Mouse (Mus musculus) mouse trophoblast stem cell (cell line): ENCODE results near the gene Hoxc12.

Experiments used
- in situ Hi-C, 2 experiments: fragments of 300-500 bp; cut with MseI, MboI; formaldehyde crosslinking; loops; 2 replicates in 1 of 2; 3 replicates in 1 of 2; pipeline ENCODE4 v1.15.1; 2025

Gene Hoxc12

GRCm38 (mm10) chr15:102936279-102936972 lies at the start of gene Hoxc12:
TSS of gene Hoxc12 (plus strand) at chr15:102936757.
- in situ Hi-C loops: loop anchor here in 1 of 2 experiments (25.0 kb wide), 1 partner anchor 174 kb away; no protein-coding TSS in a partner anchor

- in situ Hi-C loops: no loop called here
Observed at GRCm38 (mm10) chr15:102895115-102895514, 41.4 kb upstream of the Hoxc12 start.

DNA sequence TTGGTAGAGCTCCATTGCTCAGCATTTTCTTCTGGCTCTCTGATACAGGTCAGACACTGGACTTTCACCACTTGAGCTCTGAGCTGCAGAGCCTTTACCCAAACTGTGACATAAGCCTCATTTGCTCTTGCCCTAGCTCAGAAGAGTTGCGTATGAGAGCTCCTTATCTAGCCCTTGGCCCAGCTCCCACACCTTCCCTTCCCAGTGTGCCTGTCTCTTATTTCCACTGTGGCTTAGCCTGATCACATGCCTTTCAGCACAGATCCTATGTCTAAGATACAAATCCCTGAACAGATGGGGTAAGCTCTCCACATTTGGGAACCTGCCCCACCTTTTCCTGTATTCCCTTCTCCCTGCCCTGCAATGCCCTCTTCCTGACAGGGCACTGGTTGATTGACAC lies 31.6 kb upstream of the Hoxc12 start:
- in situ Hi-C loops: no loop called here

- in situ Hi-C loops: no loop called here
Observed at GRCm38 (mm10) chr15:102909536-102909935, 27.0 kb upstream of the Hoxc12 start.

- in situ Hi-C loops: no loop called here
Observed at GRCm38 (mm10) chr15:102910038-102910437, 26.5 kb upstream of the Hoxc12 start.

DNA sequence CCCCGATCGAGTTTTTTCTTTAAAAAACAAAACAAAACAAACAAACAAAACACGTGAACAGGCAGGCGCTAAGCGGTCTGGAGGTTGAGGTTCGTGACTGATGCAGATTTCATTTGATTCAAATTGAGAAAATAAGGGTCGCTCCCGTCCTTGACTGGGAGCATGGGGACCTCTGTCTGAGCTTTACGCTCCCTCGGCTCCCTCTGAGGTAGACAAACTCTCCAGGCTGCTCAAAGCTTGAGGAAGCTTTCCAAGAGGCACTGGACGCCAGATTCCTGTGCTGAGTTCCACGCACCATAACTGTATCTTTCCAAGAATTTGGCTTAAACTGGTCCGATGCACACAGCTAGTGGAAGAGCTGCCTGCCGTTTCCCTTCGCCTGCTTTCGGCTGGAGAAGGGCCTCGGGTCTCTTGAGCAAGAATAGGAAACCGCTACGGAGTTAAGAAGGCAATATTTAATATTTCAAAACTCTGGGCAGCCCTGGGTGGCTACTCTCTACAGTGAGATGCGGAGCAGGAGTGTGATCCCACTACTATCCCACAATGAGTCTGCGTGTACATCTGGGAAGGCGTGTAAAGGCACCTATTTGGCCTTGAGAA lies 26.0 kb upstream of the Hoxc12 start:
- in situ Hi-C loops: no loop called here

GRCm38 (mm10) chr15:102913038-102913585 lies 23.4 kb upstream of the Hoxc12 start:
- in situ Hi-C loops: no loop called here

GRCm38 (mm10) chr15:102917972-102918572 lies 18.5 kb upstream of the Hoxc12 start:
- in situ Hi-C loops: no loop called here

GRCm38 (mm10) chr15:102918611-102919265 lies 17.8 kb upstream of the Hoxc12 start:
- in situ Hi-C loops: no loop called here

DNA sequence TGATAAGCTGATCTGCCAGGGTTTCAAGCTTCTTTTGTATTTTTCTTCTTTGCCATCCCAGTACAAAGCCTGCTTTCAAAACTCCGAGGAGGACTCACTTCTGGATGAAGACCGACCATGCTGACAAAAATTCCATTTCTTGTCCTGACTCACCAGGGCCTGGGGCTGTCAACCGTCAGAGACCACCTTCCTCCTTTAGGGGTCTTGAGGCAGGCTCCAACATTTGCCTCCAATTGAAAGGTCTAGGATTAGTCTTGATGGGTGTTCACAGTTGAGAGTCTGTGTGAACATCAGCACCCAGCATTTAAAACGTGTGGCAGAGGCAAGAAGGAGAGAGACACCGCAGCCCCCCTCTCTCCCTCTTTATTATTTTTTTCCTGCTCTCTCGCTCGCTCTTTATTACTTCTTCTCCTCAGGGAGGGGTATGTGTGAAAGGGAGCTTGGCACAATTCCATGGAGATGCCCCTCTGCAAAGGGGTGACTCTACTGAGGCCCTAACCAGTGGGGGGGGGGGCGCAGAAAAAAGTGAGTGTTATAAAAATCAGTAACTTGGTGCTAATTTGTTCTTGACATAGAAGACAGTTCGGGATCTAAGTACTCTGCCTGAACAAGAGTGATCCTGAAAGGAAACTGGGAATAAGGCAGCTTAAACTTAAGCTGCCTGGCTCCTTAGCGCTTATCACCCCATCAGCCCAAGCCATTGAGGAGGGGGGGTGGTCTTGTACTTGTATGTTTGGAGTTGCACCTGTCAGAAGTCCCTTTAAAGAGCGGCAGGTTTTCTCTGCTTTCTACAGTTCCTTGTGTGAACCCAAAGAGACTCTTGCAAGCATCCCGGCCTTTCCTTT lies 17.0 kb upstream of the Hoxc12 start:
- in situ Hi-C loops: no loop called here

GRCm38 (mm10) chr15:102920619-102921018 lies 15.9 kb upstream of the Hoxc12 start:
- in situ Hi-C loops: no loop called here

DNA sequence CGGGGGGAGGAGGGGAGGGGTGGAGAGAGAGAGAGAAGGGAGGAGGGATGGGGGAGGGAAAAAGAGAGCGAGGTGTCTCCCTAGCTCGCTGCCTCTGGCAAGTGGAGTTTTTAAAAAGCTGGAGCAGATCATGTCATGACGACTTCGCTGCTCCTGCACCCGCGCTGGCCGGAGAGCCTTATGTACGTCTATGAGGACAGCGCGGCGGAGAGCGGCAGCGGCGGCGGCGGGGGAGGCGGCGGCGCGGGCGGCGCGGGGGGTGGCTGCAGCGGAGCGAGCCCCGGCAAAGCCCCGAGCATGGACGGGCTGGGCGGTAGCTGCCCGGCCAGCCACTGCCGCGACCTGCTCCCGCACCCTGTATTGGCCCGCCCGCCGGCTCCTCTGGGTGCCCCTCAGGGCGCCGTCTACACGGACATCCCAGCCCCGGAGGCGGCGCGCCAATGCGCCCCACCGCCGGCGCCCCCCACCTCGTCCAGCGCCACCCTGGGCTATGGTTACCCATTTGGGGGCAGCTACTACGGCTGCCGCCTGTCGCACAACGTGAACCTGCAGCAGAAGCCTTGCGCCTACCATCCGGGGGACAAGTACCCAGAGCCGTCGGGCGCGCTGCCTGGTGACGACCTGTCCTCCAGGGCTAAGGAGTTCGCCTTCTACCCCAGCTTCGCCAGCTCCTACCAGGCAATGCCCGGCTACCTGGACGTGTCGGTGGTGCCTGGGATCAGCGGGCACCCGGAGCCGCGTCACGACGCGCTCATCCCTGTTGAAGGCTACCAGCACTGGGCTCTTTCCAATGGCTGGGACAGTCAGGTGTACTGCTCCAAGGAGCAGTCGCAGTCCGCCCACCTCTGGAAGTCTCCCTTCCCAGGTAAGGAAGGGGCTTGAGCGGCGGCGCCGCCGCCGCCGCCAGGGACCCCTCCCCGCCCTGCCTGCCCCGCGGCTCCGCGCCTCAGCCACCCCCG lies 15.2 kb upstream of the Hoxc12 start, which contains the start of gene Hoxc13:
Hoxc13 (plus strand) TSS at position 51 of the 959 bp plus-strand sequence.
- in situ Hi-C loops: no loop called here

DNA sequence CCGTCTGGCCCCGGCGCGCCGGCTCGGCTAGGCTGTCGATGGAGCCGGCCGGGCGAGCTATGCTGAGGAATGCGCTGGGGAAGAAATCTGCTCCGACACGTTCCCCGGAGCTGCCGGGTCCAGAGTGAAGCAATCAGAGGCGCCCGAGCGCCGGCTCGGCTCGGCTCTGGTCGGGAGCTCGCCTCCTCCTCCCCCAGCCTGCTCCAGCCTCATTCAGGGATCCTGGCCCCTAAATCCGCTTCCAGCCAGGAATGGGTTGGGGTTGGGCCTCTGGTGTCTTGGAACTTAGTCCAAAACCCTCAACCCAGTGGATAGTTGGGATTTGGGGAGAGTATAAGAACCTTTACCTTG lies 14.6 kb upstream of the Hoxc12 start:
- in situ Hi-C loops: no loop called here

DNA sequence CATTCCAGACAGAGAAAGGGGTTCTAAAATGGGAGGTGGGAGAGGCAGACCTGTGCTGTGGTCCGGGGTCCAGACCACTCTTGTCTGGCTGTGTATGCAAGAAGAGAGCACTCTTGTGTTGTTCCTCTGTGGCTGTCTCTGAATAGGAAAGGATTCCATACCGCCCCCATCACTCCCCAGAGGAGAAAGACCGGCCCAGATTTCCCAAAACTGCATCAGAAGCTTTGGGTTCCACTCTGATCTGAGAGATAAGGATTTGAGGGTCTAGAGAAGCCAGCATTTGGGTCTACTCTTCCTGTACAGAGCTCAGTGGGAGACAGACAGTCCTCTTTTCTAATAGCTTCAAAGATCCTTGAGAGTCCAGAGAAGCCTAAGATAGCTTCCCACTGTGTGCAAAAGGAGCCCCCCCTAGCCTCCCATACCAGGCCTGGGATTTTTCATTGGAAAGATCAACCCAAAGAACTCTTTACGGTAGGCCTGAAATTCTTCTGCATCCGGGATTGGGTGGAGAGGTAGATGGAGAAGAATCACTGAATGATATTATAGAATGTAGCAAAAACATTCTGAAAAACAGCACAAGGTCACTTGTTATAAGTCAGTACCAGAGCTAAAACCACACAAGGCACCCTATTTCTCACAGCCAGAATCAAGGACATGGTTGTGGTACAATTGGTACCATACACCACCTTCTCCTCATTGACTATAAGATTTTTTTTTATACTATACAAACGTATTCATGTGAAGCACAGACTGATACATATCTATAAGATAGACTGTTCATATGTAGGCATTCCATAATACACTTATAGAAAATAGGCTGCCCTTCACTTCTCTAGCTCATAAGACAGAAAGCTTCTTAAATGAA lies 13.7 kb upstream of the Hoxc12 start:
- in situ Hi-C loops: no loop called here

GRCm38 (mm10) chr15:102927032-102927645 lies 9.4 kb upstream of the Hoxc12 start:
- in situ Hi-C loops: loop anchor here in 1 of 2 experiments (25.0 kb wide), 1 partner anchor 165 kb away; no protein-coding TSS in a partner anchor

DNA sequence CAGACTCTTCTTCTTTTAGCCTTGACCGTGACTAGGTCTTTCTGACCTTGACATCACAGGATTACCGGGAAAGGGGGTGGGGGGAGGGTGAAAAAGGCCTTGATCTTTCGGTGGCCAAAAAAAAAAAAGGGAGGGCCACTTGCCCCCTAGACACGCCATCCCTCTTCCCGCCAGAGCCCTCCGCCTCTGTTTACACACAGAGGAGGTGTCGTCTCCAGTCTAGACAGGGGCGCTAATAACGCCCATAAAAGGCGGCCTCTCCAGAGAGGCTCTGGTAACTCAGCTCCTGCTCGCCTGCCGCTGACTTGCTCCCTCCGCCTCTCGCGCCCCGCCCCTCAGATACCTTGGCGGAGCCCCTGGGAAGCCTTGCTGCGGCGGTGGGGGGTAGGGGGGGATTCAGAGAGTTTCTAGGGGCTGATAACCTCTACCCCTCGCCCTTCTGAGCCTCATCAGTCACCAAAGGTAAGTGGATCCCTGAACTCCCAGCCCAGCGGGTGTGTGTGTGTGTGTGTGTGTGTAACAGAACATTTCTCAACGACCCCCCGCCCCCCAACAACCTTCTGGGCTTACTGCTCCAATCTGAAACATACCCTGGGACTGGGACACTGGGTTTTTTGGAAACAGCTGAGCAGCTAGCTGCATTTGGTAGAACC lies 4.7 kb upstream of the Hoxc12 start:
- in situ Hi-C loops: loop anchor here in 1 of 2 experiments (25.0 kb wide), 1 partner anchor 170 kb away; no protein-coding TSS in a partner anchor

- in situ Hi-C loops: loop anchor here in 1 of 2 experiments (25.0 kb wide), 1 partner anchor 172 kb away; no protein-coding TSS in a partner anchor
Observed at GRCm38 (mm10) chr15:102934438-102934837, 2.1 kb upstream of the Hoxc12 start.

DNA sequence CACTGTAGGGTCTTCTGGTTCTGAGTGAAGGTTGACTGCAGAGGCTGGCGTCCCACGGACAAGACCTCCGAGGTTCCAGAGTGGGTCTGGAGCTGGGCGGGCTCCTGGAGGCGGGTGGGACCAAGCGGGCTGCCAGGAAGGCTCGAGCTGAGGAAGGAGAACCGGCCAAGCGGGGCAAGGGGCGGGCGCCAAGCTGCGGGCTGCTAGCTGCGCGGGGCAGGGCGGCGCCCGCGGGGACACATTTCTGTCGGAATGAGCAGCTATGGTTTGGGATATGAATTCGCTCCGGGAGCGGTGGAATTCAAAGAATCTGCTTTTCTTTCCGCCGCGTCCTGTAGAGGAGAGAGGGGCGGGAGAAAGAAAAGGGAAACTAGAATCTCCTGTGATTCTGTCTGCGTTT lies 1.7 kb upstream of the Hoxc12 start:
- in situ Hi-C loops: loop anchor here in 1 of 2 experiments (25.0 kb wide), 1 partner anchor 173 kb away; no protein-coding TSS in a partner anchor
